Mouse (Mus musculus) c-Kit-positive CD71-positive TER-119-negative erythroid progenitor cells, embryonic 14.5 days (primary cell): ENCODE data around the gene Ghr.

ENCODE experiments used
- DNase-seq: peaks from one replicate; pipeline ENCODE4 v3.0.0-alpha.2; 2013; ENCODE audit warnings: low read depth

Ghr gene

DNA sequence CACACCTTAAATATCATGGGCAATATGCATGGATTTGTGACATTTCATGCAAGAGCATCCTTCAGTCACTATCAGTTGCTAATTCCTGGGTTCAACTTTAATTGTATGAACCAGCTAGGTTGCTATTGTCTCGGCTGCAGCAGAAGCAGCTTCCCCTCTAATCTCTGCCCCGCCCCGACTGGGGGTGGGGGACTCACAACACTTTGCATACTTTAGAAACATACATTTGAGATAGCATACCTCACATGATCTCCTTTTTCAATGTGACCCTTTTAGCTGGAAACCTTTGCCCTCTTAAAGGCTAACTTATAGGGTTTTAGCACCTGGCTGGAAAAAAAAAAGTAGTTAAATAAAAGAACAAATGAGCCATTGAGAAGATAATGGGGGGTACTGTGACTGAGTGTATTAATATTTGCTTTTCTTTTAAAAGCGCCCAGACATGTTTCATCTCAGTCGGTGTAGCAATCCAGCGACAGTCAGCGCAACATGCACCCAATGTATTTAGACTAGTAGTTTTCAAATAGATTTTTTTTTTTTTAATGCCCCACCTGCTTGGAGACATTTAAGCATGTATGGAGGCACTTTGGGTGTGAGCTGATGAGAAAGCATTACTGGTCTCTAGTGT lies 137.9 kb downstream of the Ghr start:
- no peak for DNase-seq

DNA sequence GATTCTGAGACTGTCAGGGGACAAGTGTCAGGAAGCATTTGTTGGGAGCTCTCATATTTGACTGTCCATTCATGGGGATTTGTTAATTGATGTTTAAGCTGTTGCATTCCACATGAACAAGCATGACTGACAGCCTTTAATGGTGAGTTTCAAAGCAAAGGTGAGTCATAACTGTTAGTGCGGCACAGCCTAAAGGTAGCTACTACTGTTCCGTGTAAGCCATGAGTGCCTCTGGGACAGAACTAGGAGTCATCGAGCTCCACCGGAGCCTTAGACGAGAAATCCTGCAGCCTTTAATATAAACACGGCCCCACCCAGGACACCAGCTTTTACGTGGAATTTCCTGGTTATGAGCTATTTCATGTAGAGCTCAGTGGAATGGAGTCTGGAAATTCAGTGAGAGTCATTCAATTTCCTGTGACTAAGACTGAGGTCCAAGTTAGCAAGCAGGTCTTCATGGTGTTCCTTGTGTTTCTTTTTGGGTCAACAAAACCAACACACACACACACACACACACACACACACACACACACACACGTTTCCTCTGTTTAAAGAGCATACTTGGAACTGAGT lies 138.8 kb downstream of the Ghr start:
- DNase-seq = no peak

DNA sequence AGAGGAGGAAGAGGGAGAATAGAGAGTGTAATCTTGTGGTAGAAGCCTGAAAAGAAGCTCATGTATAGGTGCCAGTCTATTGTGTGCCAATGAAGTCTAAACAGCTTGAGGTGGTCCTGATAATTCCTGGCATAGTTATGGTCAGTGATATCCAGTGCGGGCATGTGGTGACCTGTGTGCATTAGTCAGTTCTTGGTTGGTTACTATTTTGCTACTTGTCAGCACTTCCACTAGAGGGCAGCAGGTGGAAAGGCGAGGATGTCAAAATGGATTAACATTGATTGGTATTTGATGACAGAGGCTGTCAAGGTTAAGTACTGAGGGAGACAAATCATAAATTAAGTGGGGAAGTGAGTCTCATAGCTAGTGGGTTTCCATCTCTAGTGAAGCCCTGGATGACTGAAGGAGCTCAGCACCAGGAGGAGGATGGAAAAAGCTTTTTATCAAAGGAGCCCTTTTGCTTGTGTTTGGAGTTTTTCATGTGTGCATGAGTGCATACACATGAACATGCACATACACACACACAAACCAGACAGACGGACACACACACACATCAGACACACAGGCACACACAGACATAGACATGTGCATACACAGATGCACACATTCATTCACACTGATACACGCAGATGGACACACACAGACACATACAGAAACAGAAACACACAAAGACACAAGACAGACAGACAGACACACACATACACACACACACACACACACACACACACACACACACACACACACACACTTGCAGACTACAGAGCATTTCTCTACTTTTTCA lies 141.6 kb downstream of the Ghr start:
- DNase-seq = peak; percentile 3

DNA sequence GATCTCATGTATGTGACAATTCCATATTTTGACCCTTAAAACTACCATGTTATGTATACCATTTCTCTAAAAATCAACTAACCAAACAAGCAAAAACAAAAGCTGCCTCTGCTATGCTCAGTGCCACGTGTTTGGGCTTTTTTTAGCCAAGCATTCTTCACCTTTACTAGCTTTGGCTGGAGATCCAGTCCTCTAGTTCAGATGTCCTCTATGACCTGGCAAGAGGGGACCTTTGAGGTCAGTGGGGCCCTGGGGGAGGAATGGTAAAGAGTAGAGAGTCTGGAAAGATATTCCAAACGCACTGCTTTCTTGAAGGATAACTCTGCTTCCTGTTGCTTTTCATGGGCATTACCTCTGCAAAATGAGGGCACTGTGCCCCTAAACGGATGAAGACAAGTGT lies 145.9 kb downstream of the Ghr start:
- DNase-seq = no peak

DNA sequence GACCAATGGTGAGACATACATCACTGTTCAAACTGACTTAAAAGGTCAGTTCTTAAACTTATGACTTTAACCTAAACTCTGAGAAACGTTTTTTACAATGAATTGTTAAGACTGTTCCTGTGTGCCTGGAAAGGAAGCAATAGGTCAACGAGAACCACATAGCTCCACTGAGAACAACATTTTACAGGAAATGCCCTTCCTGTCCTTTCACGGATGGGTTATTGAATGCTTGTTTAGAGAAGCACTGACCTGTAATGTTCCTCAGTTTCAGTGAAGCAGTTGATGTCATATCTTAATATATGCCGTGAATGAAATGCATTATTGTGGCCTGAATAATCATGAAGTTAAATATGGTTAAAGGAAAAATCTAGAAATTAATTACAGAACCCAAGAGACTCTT lies 147.7 kb downstream of the Ghr start:
- DNase-seq = no peak

DNA sequence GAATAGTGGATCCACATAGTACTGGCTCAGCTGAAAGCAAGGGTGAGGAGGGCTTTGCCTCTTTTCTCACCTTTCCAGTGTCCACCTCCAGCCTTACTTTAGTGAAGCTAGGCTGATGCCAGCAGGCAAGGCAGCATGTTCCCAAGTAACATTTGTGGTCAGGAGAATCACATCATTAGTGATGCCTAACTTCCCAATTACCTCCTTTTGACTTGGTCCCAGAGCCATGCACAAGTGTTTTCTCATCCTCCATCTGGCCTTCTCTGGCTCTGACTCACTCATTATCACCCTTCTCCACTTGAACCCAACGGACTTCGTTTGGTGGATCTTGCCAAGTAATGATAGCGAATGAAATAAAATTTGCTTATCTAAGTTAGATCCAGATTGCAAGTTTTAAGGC lies 148.8 kb downstream of the Ghr start:
- DNase-seq = no peak

DNA sequence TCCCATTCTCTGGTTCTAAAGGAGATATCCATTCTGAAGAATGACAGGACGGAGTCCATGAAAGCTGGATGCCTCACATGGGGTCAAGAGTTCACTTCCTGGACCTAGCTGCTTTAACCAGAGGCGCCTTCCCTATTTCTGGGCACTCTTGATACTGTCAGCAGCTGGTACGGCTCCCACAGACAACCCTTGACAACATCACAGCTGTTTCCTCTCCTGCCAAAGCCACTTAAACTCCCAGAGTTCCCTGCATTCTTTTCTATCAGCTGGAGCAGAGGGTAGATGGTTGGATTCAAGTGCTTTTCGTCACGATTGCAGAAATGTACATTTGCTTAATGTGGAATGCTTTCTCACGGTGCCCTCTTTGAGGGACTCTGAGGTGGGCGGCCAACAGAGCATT lies 150.0 kb downstream of the Ghr start:
- no peak for DNase-seq

DNA sequence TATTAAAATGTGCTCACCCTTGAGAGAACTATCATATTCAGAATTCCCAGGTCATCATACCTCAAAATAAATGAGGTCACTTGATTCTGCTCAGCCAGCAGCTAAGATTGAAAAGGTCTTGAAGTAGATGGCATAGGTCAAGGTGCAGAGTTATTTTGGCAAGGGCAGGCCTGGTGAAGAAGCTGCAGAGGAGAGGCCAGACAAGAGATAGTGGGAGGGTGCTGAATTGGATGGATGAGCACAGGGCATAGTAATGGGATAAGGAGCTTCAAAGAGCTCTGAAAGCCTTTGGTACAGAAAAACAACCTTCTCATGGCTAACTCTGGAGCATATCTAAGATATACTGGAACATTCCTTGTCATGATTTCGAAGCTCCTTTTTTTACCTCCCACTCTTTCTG lies 150.5 kb downstream of the Ghr start:
- DNase-seq = no peak

DNA sequence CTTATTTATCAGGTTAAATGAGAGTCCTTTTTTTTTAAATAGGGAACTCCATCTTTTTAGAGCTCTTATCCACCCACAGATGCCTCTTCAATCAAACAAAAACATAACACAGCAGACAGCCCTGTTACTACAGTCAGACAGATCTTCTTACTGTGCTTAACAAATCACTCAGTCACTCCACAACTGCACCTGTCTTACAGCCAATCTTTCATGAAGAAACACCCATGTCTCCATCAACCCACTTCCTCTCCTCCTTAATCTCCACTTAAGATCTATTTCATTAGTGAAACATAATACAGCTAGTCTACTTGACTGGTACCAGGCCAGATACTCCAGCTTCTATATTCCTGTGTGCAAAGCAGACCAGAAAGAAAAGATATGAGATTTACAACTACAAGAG lies 153.9 kb downstream of the Ghr start:
- DNase-seq = no peak

DNA sequence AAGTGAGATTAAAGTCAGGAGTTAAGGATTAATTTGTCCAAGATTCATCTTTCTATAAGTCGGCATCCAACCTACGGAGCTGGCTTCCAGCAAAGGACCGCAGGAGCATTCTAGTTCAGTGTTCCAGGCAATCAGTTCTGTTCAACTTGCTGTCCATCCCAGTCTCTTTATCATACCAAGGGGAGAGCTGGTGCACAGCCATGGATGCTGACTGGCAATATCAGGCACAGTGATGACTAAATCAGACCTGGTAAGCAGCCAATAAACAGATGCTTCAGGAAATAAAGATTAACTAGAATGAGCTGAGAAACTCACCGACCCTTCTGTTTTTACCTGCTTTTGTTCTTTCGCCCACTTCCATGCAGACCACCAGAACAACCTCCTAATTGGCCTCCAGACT lies 154.3 kb downstream of the Ghr start:
- no peak for DNase-seq

DNA sequence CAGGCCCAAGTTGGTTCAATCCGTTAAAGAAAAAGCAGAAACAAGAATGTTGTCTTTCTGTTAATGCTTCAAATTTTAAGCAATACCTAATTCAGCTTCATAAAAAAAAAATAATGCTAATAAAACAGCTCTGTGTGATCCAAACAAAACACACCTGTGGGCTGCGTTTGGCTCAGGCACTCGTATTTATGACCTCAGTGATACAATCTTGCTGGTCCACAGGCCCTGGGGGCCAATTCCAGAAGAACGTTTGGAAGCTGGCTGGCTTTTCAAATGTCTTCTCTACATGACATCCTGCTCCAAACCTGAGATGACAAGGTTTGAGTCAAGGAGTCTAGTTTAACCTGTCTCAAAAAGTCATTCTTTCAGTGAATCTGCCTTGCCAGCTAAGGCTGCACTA lies 156.9 kb downstream of the Ghr start:
- no peak for DNase-seq

DNA sequence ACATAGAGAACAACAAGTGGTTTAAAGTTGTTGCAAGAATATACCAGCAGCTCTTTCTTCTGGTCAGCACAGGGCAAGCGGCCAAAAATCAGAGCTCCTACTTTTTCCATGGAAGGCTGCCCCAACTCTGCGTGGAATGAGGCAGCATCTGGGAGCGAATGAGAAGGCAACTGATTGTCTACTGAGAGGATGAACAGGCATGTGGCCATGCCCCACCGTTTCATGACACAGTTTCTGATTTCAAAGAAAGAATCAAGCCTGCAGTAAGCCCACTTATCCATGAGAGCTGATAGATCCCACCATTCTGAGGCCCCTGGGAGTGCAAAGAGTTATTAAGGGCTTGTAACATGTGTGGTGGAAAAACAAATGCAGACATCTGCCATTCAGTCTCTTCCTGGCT lies 160.1 kb downstream of the Ghr start:
- no peak for DNase-seq

DNA sequence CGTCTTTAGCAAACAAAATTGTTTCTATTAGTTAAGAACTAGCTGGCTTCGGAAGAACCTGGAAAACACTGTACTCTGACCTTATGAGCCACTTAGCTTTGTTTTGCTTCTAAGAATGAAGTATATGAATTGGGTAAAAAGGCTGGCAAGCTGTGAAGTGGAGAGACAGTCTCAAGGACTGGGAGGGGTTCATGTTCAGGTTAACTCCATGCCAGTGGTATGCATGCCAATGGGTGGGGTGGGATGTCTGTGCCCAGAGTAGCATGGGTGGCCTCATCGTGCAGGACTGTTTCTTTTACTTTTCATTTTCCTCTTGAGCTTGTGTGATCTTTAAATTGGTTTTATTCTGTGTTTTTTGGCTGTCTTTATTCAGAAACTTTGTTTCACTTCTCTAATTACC lies 165.6 kb downstream of the Ghr start:
- DNase-seq = no peak

DNA sequence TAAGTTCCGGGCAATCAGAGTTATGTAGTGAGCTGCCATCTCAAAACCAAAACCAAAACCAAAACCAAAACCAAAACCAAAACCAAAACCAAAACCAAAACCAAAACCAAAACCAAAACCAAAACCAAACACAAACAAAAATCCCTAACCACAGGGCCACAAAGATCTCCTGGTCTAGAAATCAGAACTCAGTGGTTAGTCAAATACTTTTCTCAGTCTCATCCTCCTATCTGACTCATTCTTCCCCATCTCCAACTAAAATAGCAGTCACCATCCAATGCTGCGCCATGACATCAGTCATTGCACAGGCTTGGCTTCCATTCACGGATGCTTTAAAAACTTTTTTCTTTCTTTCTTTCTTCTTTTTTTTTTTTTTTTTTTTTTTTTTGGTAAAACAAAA lies 170.2 kb downstream of the Ghr start:
- no peak for DNase-seq

DNA sequence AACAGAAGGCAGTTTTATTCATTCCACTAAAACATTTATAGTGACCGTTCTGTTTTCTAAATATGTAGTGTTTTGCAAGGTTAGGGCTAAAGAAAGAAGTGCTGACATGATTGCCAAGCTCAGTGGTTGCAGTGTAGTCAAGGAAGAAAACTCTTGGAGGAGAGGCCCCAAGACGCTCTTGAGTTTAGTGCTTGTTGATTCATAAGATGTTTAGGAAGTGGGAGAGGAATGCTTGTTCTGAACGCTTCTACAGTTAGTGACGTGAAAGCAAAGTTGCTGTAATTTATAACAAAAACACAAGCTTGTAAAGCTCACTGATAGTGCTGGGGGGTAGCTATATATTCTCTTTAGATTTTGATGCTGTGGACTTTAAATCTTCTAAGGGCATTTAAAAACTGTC lies 174.8 kb downstream of the Ghr start:
- no peak for DNase-seq

DNA sequence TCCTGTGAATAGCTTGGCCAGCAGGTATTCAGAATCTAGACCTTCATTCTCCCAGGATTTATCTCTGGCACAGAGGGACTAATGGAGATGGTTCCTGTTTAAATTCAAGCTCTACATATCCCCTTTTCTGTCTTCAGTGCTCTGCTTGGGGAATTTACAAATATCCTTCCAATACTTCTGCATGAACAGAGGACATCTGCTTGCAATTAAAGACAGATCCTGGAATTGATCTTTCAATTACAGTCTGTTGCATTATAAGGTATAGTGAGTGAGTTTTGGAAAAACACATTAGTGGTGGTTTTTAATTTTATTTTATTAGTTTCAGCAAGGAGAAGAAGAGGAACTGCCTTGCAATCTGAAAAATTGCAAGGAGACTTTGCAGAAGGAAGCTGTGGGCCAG lies 184.1 kb downstream of the Ghr start:
- DNase-seq = no peak

DNA sequence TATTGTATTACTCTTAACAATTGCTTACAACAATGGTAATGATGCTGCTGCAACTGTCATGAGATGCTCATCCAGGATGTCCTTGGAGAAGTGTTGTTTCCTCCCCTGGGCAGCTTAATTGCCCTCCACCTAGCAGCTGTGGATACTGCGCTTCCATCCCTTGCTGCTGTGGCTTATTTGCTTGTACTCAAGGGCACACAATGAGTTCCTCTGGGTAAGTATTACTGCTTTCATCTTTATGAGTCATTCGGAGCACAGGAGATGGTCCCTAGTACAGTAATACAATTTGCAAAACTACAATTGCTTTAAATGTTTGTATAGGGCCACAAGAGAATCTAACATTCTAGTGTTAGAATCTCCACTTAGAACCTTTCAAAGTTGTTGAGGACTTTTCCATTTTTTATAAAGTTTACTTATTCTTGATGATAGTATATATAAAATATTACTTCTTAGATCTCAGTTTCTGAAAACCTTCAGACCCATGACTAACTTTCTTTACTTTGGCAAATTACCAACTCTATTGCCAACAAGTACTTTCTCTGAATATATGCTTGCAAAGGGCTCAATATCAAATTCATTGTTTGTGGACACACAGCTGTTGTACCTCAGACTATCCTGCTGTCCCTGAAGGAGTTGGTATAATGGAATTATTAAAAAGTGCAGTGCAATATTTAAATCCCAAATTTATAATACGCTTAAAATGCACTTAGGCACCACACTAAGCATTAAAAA lies 185.8 kb downstream of the Ghr start:
- DNase-seq = no peak

DNA sequence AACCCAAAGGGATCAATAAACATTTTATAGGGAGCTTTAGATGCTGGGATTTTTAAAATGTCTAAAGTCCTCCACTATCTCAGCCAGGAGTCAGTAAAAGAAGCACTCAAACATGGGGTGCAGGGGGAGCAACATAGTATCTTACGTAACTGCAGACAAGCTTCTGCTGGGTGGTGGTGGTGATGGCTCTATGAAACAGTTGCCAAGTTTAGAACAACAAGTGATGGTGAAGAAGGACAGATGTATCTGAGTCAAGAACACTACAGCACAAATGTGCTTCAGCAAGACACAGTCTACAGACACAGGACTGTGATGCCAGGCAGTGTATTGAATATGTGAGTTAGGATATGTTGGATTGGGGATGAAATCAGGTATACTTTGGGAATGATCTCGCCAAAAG lies 187.1 kb downstream of the Ghr start:
- no peak for DNase-seq

DNA sequence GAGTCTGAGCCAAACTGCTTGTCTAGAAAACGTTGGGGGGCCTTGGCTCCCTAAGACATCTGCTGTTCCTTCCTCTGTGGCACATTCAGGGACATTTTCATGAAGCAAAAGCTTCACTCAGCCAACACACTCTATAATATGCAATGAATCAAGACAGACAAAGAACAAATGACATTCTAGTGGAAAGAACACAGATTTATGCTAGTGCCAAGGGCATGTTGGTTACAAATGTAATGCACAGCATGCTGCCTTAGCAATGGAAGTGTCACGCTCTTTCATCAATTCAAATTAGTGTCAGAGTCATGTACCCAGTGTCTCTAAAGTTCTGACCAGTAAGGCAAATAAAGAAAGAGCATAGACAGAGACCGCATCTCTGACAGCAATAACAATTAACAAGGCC lies 187.6 kb downstream of the Ghr start:
- DNase-seq = no peak

DNA sequence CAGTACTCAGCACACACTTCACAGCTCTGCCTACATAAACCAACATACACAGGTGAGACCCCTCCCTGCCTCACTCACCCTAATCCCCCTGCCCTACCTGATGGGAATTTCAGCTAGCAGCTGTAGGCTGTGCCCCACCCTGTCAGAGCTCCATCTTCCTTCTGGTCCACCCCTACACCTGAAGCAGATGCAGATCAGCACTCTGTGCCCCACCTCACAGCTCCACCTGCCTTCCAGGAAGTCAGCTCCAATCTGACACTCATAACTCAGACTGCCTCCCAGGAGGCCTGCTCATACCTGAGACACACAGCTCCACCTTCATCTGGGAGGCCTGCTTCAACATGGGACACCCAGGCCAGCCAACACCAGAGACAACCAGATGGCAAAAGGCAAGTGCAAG lies 192.6 kb downstream of the Ghr start:
- no peak for DNase-seq

DNA sequence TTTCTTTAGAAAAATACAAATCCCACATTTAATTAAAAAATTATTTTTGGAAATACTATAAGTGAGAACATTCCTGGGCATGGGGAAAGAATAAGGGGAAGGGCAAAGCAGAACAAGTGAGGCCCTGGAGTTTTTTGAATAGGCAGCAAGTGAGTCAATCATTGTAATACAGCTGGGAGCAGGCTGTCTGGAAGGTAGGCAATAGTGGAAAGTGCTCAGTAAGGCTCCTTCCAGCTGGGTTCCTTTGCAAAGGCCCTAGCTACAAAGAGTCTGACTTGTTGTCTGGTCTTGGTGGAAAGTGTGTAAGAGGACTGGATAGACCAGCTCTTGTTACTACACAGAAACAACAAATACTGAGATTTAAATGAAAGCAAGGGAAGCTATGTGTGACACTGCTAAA lies 194.3 kb downstream of the Ghr start:
- DNase-seq = no peak

DNA sequence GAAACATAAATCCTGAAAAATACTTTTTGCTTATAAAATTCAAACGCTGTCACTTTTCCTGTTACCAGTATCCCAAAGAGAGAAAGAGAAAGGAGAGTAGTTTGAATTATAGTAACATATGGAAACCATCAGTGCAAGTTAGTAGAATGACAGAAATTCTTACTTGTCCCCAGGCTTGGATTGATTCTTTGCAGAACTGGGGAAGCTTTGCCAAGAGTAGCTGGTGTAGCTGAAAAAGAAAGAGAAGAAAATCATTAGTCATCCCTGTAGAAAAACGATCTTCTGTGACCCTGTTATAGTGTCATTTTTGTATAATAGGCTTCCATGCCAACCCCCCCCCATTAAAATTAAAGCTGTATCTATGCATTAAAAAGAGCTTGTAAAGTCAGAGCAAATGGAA lies 194.8 kb downstream of the Ghr start:
- DNase-seq = no peak

DNA sequence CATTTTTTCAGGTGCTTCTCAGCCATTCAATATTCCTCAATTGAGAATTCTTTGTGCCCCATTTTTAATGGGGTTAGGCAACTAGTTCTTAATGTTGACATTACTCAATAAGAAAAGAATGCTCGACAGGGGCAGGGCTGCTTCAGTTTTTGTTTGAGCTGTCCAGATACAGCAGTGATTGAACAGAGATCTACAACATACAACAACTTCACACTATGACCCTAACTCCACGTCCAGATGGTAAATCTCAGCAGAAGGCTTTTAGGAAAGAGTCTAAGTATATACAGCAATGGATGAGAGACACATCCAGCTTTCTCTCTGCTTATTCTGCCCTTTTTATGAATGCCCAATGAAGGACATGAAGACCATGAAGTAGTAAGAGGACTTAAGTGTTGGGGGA lies 199.5 kb downstream of the Ghr start:
- no peak for DNase-seq
